Mouse (Mus musculus): ENCODE results near the gene Eif2ak1.

Eif2ak1 gene

GRCm38 (mm10) chr5:143897635-143898330 is 80.2 kb downstream of the Eif2ak1 start, which contains the start of gene Ankrd61:
TSS of gene Ankrd61 (minus strand) at chr5:143897685.
- DNase-seq (ENCODE audit: low spot score in 2 of 2): no peak

GRCm38 (mm10) chr5:143902111-143902510 is 84.5 kb downstream of the Eif2ak1 start:
- DNase-seq (ENCODE audit: low spot score in 2 of 2): no peak

GRCm38 (mm10) chr5:143903813-143904212 is 86.2 kb downstream of the Eif2ak1 start:
- no peak for DNase-seq (ENCODE audit: low spot score in 2 of 2)

- DNase-seq (ENCODE audit: low spot score in 2 of 2): no peak
Observed at GRCm38 (mm10) chr5:143906429-143906828, 88.8 kb downstream of the Eif2ak1 start.

GRCm38 (mm10) chr5:143908926-143909325 is 91.3 kb downstream of the Eif2ak1 start:
- no peak for DNase-seq (ENCODE audit: low spot score in 2 of 2)

GRCm38 (mm10) chr5:143909417-143910400 is 92.1 kb downstream of the Eif2ak1 start, which contains the start of the genes Aimp2 and Pms2:
TSS of gene Aimp2 (minus strand) at chr5:143909847.
TSS of gene Pms2 (plus strand) at chr5:143909964.
- peak; percentile 93 for DNase-seq (ENCODE audit: low spot score in 2 of 2)

GRCm38 (mm10) chr5:143916221-143916620 is 98.6 kb downstream of the Eif2ak1 start:
- no peak for DNase-seq (ENCODE audit: low spot score in 2 of 2)

GRCm38 (mm10) chr5:143917418-143917817 is 99.8 kb downstream of the Eif2ak1 start:
- peak; percentile 56 to 74 for DNase-seq (ENCODE audit: low spot score in 2 of 2)

- no peak for DNase-seq (ENCODE audit: low spot score in 2 of 2)
Observed at GRCm38 (mm10) chr5:143918120-143918519, 100.5 kb downstream of the Eif2ak1 start.

GRCm38 (mm10) chr5:143924781-143925452 is 107.3 kb downstream of the Eif2ak1 start:
- peak in 1 of 2 experiments; percentile 41 for DNase-seq (ENCODE audit: low spot score in 2 of 2)

GRCm38 (mm10) chr5:143927875-143928274 is 110.3 kb downstream of the Eif2ak1 start, which contains the start of gene Gm42421:
TSS of gene Gm42421 (plus strand) at chr5:143928175.
- DNase-seq (ENCODE audit: low spot score in 2 of 2): no peak

- no peak for DNase-seq (ENCODE audit: low spot score in 2 of 2)
Observed at GRCm38 (mm10) chr5:143929291-143929690, 111.7 kb downstream of the Eif2ak1 start.

- no peak for DNase-seq (ENCODE audit: low spot score in 2 of 2)
Observed at GRCm38 (mm10) chr5:143930656-143931055, 113.1 kb downstream of the Eif2ak1 start.

- peak in 1 of 2 experiments; percentile 46 for DNase-seq (ENCODE audit: low spot score in 2 of 2)
Observed at GRCm38 (mm10) chr5:143931863-143932580, 114.4 kb downstream of the Eif2ak1 start.

GRCm38 (mm10) chr5:143932831-143933230 is 115.2 kb downstream of the Eif2ak1 start, which contains the start of gene Rsph10b:
TSS of gene Rsph10b (plus strand) at chr5:143933035.
- DNase-seq (ENCODE audit: low spot score in 2 of 2): peak in 1 of 2 experiments; percentile 55

- peak in 1 of 2 experiments; percentile 54 for DNase-seq (ENCODE audit: low spot score in 2 of 2)
Observed at GRCm38 (mm10) chr5:143933414-143933813, 115.8 kb downstream of the Eif2ak1 start.

GRCm38 (mm10) chr5:143933875-143934274 is 116.3 kb downstream of the Eif2ak1 start:
- DNase-seq (ENCODE audit: low spot score in 2 of 2): no peak

GRCm38 (mm10) chr5:143936156-143936555 is 118.6 kb downstream of the Eif2ak1 start:
- no peak for DNase-seq (ENCODE audit: low spot score in 2 of 2)

- no peak for DNase-seq (ENCODE audit: low spot score in 2 of 2)
Observed at GRCm38 (mm10) chr5:143941588-143941987, 124.0 kb downstream of the Eif2ak1 start.

GRCm38 (mm10) chr5:143943231-143944125 is 125.9 kb downstream of the Eif2ak1 start:
- DNase-seq (ENCODE audit: low spot score in 2 of 2): no peak

Measured in spleen, postnatal 4 days (tissue).